In genomic region chr2:165717182-165718176, GRCm38 (mm10) we compare ENCODE assay signal across 12 mouse cellular contexts.
DNase-seq lines count a peak whose midpoint lies in the region; ATAC-seq and TF ChIP-seq lines count a peak whose summit lies in the region.
"Had no signal": no experiment of that assay in that cellular context is flagged by ENCODE, and none has a peak within 500 bp of the region (broad histone marks: within the 10 kb centered on the region; RNA-seq: fewer than 3 reads in every experiment).

No protein-coding gene starts in this region.

- no peak overlapping the region for H3K4me3 ChIP-seq in heart, embryonic 12.5 days
- no peak overlapping the region for H3K4me3 ChIP-seq in left cerebral cortex, adult 2 months
- H3K4me3 ChIP-seq: forebrain, embryonic 15.5 days had no signal

- no peak for DNase-seq in heart, postnatal 14 days
- peak; percentile 13 for DNase-seq in left cerebral cortex, adult 11 months (ENCODE audit: low spot score)
- no peak for DNase-seq in left cerebral cortex, adult 2 months (ENCODE audit: extremely low spot score in 1 of 2, low spot score in 2 of 2)
- peak; percentile 91 for DNase-seq in ES-CJ7 (ENCODE audit: low read depth, low spot score)
- DNase-seq in retina, embryonic 14.5 days (ENCODE audit: low spot score), result peak; percentile 11
- no peak for DNase-seq in layer of hippocampus, postnatal 14 days (ENCODE audit: low spot score in 2 of 2)
- DNase-seq: cerebellum, adult 8-10 months; heart, postnatal 4 days had no signal

- no peaks in the 10 kb centered on the region for H3K4me1 ChIP-seq in heart, embryonic 12.5 days (replicated peaks)
- H3K4me1 ChIP-seq: forebrain, embryonic 15.5 days had no signal

- peak; percentile 9; the same call in 1 of the 2 replicates for ATAC-seq in heart, embryonic 12.5 days (ENCODE audit: insufficient number of reproducible peaks, low FRiP score)
- ATAC-seq in CD4-positive, CD25-positive, alpha-beta regulatory T cell, adult 4 months, result no peak
- ATAC-seq: forebrain, embryonic 15.5 days had no signal

- intact Hi-C loops in heart, postnatal 14 days (cut with DNase I), result no loop called here
- intact Hi-C loops in left cerebral cortex, adult 2 months (cut with DNase I), result no loop called here

- H3K36me3 ChIP-seq in heart, embryonic 12.5 days, result no peaks in the 10 kb centered on the region
- H3K36me3 ChIP-seq: forebrain, embryonic 15.5 days had no signal

- TF ChIP-seq CTCF in left cerebral cortex, adult 2 months (IDR thresholded peaks at IDR 0.05), result no peak

- WGBS in heart, embryonic 12.5 days, result 61% methylated on average over 23 of the region's 23 CpGs

- no peak overlapping the region for H3K27ac ChIP-seq in heart, embryonic 12.5 days (ENCODE audit: poor library complexity, severe bottlenecking)
- H3K27ac ChIP-seq in left cerebral cortex, adult 2 months, result no peak overlapping the region
- H3K27ac ChIP-seq: forebrain, embryonic 15.5 days; liver, embryonic 14.5 days had no signal

- H3K9ac ChIP-seq in heart, embryonic 12.5 days, result no peak overlapping the region
- H3K9ac ChIP-seq: forebrain, embryonic 15.5 days; liver, embryonic 14.5 days had no signal

- no peaks in the 10 kb centered on the region; the same call in 1 of the 2 replicates for H3K9me3 ChIP-seq in heart, embryonic 12.5 days (replicated peaks)
- H3K9me3 ChIP-seq: forebrain, embryonic 15.5 days had no signal

- H3K4me2 ChIP-seq in heart, embryonic 12.5 days, result no peak overlapping the region
- H3K4me2 ChIP-seq: forebrain, embryonic 15.5 days had no signal

- 0 out of 2 replicates have a peak, but pooled peaks cover 5% of the 10 kb centered on the region for H3K27me3 ChIP-seq in heart, embryonic 12.5 days (replicated peaks)
- H3K27me3 ChIP-seq: forebrain, embryonic 15.5 days had no signal

Comparison
In these comparisons a context has a peak if more than half of its experiments do, and no peak if none do; other contexts are left out.
1. DNase-seq: peak in left cerebral cortex, adult 11 months (single experiment), ES-CJ7 (single experiment) and retina, embryonic 14.5 days (single experiment); none in heart, postnatal 14 days (0 of 2), left cerebral cortex, adult 2 months (0 of 2) and layer of hippocampus, postnatal 14 days (0 of 2).